Mouse (Mus musculus): ENCODE data around the gene Rangrf.

- TF ChIP-seq CTCF (IDR thresholded peaks at IDR 0.05; ENCODE audit: control insufficient read depth, insufficient read depth, insufficient replicate concordance, low read depth, low read length) (no peak), POLR2A (IDR thresholded peaks at IDR 0.05; ENCODE audit: control insufficient read depth, low read depth, low read length) (no peak)
Observed at GRCm38 (mm10) chr11:68954408-68954807, 20.6 kb downstream of the Rangrf start.

Data from testis, adult 2 months (tissue).